Mouse (Mus musculus): ENCODE data around the gene Acss2. TPM values are rescaled to one million over a fixed set of nuclear protein-coding genes. Genes with fewer than 3 reads are reported as not detected.

Acss2 gene
- polyA plus RNA-seq, 1 experiment from 2014 or later: 9.5 TPM

- Histone ChIP-seq H3K4me2 (replicated peaks; ENCODE audit: low read depth, low read length) (no peak overlapping the region), H3K4me1 (ENCODE audit: control insufficient read depth, insufficient read depth, low read length) (peaks cover 2% of the 10 kb centered on the region; the same call in 1 of the 2 replicates), H3K4me3 (ENCODE audit: low read depth, low read length) (no peak overlapping the region), H3K9me3 (ENCODE audit: control insufficient read depth, low read depth, low read length) (no peaks in the 10 kb centered on the region), H3K9ac (replicated peaks; ENCODE audit: low read depth, low read length) (no peak overlapping the region), H3K36me3 (ENCODE audit: control insufficient read depth, insufficient read depth, low read length) (no peaks in the 10 kb centered on the region), H3K27me3 (ENCODE audit: control insufficient read depth, insufficient read depth, low read length) (0 out of 2 replicates have a peak, but pooled peaks cover 3% of the 10 kb centered on the region), H3K27ac (ENCODE audit: low read length) (no peak overlapping the region)
- WGBS: 73% methylated on average over 6 of the region's 6 CpGs
- ATAC-seq (ENCODE audit: insufficient number of reproducible peaks, insufficient read depth, low FRiP score, low read depth): no peak
These were observed 106.2 kb downstream of the Acss2 start for GRCm38 (mm10) chr2:155623996-155624395.

GRCm38 (mm10) chr2:155624730-155625129, 107.0 kb downstream of the Acss2 start:
- no peaks in the 10 kb centered on the region for H3K9me3 ChIP-seq (ENCODE audit: control insufficient read depth, low read depth, low read length)
- 35% methylated on average over 10 of the region's 10 CpGs for WGBS
- no peak overlapping the region for H3K4me2 ChIP-seq (replicated peaks; ENCODE audit: low read depth, low read length)
- H3K27ac ChIP-seq (ENCODE audit: low read length): no peak overlapping the region
- no peak overlapping the region for H3K4me3 ChIP-seq (ENCODE audit: low read depth, low read length)
- H3K27me3 ChIP-seq (ENCODE audit: control insufficient read depth, insufficient read depth, low read length): 0 out of 2 replicates have a peak, but pooled peaks cover 6% of the 10 kb centered on the region
- no peak for ATAC-seq (ENCODE audit: insufficient number of reproducible peaks, insufficient read depth, low FRiP score, low read depth)
- no peaks in the 10 kb centered on the region for H3K36me3 ChIP-seq (ENCODE audit: control insufficient read depth, insufficient read depth, low read length)
- no peak overlapping the region for H3K9ac ChIP-seq (replicated peaks; ENCODE audit: low read depth, low read length)
- peaks cover 6% of the 10 kb centered on the region; the same call in 1 of the 2 replicates for H3K4me1 ChIP-seq (ENCODE audit: control insufficient read depth, insufficient read depth, low read length)

- no peak for ATAC-seq (ENCODE audit: insufficient number of reproducible peaks, insufficient read depth, low FRiP score, low read depth)
- no peaks in the 10 kb centered on the region for H3K9me3 ChIP-seq (ENCODE audit: control insufficient read depth, low read depth, low read length)
- H3K27me3 ChIP-seq (ENCODE audit: control insufficient read depth, insufficient read depth, low read length): peaks cover 11% of the 10 kb centered on the region
- no peak overlapping the region for H3K27ac ChIP-seq (ENCODE audit: low read length)
- no peak overlapping the region for H3K4me2 ChIP-seq (replicated peaks; ENCODE audit: low read depth, low read length)
- H3K9ac ChIP-seq (replicated peaks; ENCODE audit: low read depth, low read length): no peak overlapping the region
- H3K4me3 ChIP-seq (ENCODE audit: low read depth, low read length): no peak overlapping the region
- 57% methylated on average over 15 of the region's 15 CpGs for WGBS
- no peaks in the 10 kb centered on the region for H3K36me3 ChIP-seq (ENCODE audit: control insufficient read depth, insufficient read depth, low read length)
- H3K4me1 ChIP-seq (ENCODE audit: control insufficient read depth, insufficient read depth, low read length): peaks cover 6% of the 10 kb centered on the region; the same call in 1 of the 2 replicates
These were observed 108.5 kb downstream of the Acss2 start for GRCm38 (mm10) chr2:155626277-155626676.

- Histone ChIP-seq H3K36me3 (ENCODE audit: control insufficient read depth, insufficient read depth, low read length) (no peaks in the 10 kb centered on the region), H3K4me3 (ENCODE audit: low read depth, low read length) (no peak overlapping the region), H3K9ac (replicated peaks; ENCODE audit: low read depth, low read length) (no peak overlapping the region), H3K27me3 (ENCODE audit: control insufficient read depth, insufficient read depth, low read length) (peaks cover 20% of the 10 kb centered on the region), H3K27ac (ENCODE audit: low read length) (no peak overlapping the region), H3K4me1 (ENCODE audit: control insufficient read depth, insufficient read depth, low read length) (peaks cover 6% of the 10 kb centered on the region; the same call in 1 of the 2 replicates), H3K9me3 (ENCODE audit: control insufficient read depth, low read depth, low read length) (no peaks in the 10 kb centered on the region), H3K4me2 (replicated peaks; ENCODE audit: low read depth, low read length) (no peak overlapping the region)
- WGBS: 58% methylated on average over 21 of the region's 21 CpGs
- ATAC-seq (ENCODE audit: insufficient number of reproducible peaks, insufficient read depth, low FRiP score, low read depth): no peak
These were observed 109.4 kb downstream of the Acss2 start for GRCm38 (mm10) chr2:155627030-155627738.

- Histone ChIP-seq H3K4me1 (ENCODE audit: control insufficient read depth, insufficient read depth, low read length) (peaks cover 6% of the 10 kb centered on the region; the same call in 1 of the 2 replicates), H3K27ac (ENCODE audit: low read length) (no peak overlapping the region), H3K4me3 (ENCODE audit: low read depth, low read length) (no peak overlapping the region), H3K9ac (replicated peaks; ENCODE audit: low read depth, low read length) (no peak overlapping the region), H3K27me3 (ENCODE audit: control insufficient read depth, insufficient read depth, low read length) (peaks cover 21% of the 10 kb centered on the region), H3K36me3 (ENCODE audit: control insufficient read depth, insufficient read depth, low read length) (0 out of 2 replicates have a peak, but pooled peaks cover 2% of the 10 kb centered on the region), H3K9me3 (ENCODE audit: control insufficient read depth, low read depth, low read length) (no peaks in the 10 kb centered on the region), H3K4me2 (replicated peaks; ENCODE audit: low read depth, low read length) (no peak overlapping the region)
- ATAC-seq (ENCODE audit: insufficient number of reproducible peaks, insufficient read depth, low FRiP score, low read depth): no peak
- WGBS: 84% methylated on average over 9 of the region's 9 CpGs
These were observed 110.4 kb downstream of the Acss2 start for GRCm38 (mm10) chr2:155628112-155628511.

- no peak overlapping the region; the same call in 1 of the 2 replicates for H3K4me2 ChIP-seq (replicated peaks; ENCODE audit: low read depth, low read length)
- 86% methylated on average over 13 of the region's 13 CpGs for WGBS
- peaks cover 21% of the 10 kb centered on the region for H3K27me3 ChIP-seq (ENCODE audit: control insufficient read depth, insufficient read depth, low read length)
These were observed 110.8 kb downstream of the Acss2 start for GRCm38 (mm10) chr2:155628519-155628918.

GRCm38 (mm10) chr2:155629231-155629661, 111.5 kb downstream of the Acss2 start:
- H3K9me3 ChIP-seq (ENCODE audit: control insufficient read depth, low read depth, low read length): no peaks in the 10 kb centered on the region
- no peak overlapping the region for H3K9ac ChIP-seq (replicated peaks; ENCODE audit: low read depth, low read length)
- H3K27ac ChIP-seq (ENCODE audit: low read length): no peak overlapping the region
- H3K27me3 ChIP-seq (ENCODE audit: control insufficient read depth, insufficient read depth, low read length): peaks cover 21% of the 10 kb centered on the region
- peak overlapping the region; percentile 40 for H3K4me2 ChIP-seq (replicated peaks; ENCODE audit: low read depth, low read length)
- peak overlapping the region; percentile 8; the same call in 1 of the 2 replicates for H3K4me3 ChIP-seq (ENCODE audit: low read depth, low read length)
- 3% methylated on average over 35 of the region's 35 CpGs for WGBS
- H3K4me1 ChIP-seq (ENCODE audit: control insufficient read depth, insufficient read depth, low read length): peaks cover 6% of the 10 kb centered on the region; the same call in 1 of the 2 replicates
- ATAC-seq (ENCODE audit: insufficient number of reproducible peaks, insufficient read depth, low FRiP score, low read depth): peak; percentile 37; the same call in 1 of the 2 replicates
- peaks cover 9% of the 10 kb centered on the region; the same call in 1 of the 2 replicates for H3K36me3 ChIP-seq (ENCODE audit: control insufficient read depth, insufficient read depth, low read length)

More at GRCm38 (mm10) chr2:155628519-155628918, 110.8 kb downstream of the Acss2 start:
- Histone ChIP-seq H3K4me3 (ENCODE audit: low read depth, low read length) (no peak overlapping the region), H3K9ac (replicated peaks; ENCODE audit: low read depth, low read length) (no peak overlapping the region), H3K27ac (ENCODE audit: low read length) (no peak overlapping the region), H3K36me3 (ENCODE audit: control insufficient read depth, insufficient read depth, low read length) (peaks cover 3% of the 10 kb centered on the region; the same call in 1 of the 2 replicates), H3K9me3 (ENCODE audit: control insufficient read depth, low read depth, low read length) (no peaks in the 10 kb centered on the region), H3K4me1 (ENCODE audit: control insufficient read depth, insufficient read depth, low read length) (peaks cover 6% of the 10 kb centered on the region; the same call in 1 of the 2 replicates)
- no peak for ATAC-seq (ENCODE audit: insufficient number of reproducible peaks, insufficient read depth, low FRiP score, low read depth)

- peaks cover 18% of the 10 kb centered on the region for H3K36me3 ChIP-seq (ENCODE audit: control insufficient read depth, insufficient read depth, low read length)
- H3K9me3 ChIP-seq (ENCODE audit: control insufficient read depth, low read depth, low read length): no peaks in the 10 kb centered on the region
- no peak overlapping the region for H3K9ac ChIP-seq (replicated peaks; ENCODE audit: low read depth, low read length)
- WGBS: 54% methylated on average over 20 of the region's 20 CpGs
- no peak for ATAC-seq (ENCODE audit: insufficient number of reproducible peaks, insufficient read depth, low FRiP score, low read depth)
- H3K4me2 ChIP-seq (replicated peaks; ENCODE audit: low read depth, low read length): no peak overlapping the region
- 0 out of 2 replicates have a peak overlapping the region, but pooled peaks have one; percentile 8 for H3K4me3 ChIP-seq (ENCODE audit: low read depth, low read length)
- peaks cover 6% of the 10 kb centered on the region; the same call in 1 of the 2 replicates for H3K4me1 ChIP-seq (ENCODE audit: control insufficient read depth, insufficient read depth, low read length)
- H3K27me3 ChIP-seq (ENCODE audit: control insufficient read depth, insufficient read depth, low read length): peaks cover 21% of the 10 kb centered on the region
- no peak overlapping the region for H3K27ac ChIP-seq (ENCODE audit: low read length)
These were observed 112.4 kb downstream of the Acss2 start for GRCm38 (mm10) chr2:155630153-155630552.

All from stomach, embryonic 14.5 days (tissue).